Mouse (Mus musculus) heart, adult 2 months (tissue): ENCODE measurements around the gene Mad2l1bp.

Source experiments
- CTCF ChIP-seq: fragments of 200-600 bp; IDR thresholded peaks from 2 replicates; pipeline ENCODE4 v1.8.1; 2022; ENCODE audit warnings: antibody characterized with exemption, mild to moderate bottlenecking, moderate library complexity
- EP300 ChIP-seq: fragments of 200-500 bp; IDR thresholded peaks from 2 replicates; pipeline ENCODE4 v1.6.1; 2011; ENCODE audit warnings: low read depth, low read length, control low read depth; ENCODE audit not compliant: insufficient read depth
- POLR2A ChIP-seq: fragments of 200-500 bp; IDR thresholded peaks from 2 replicates; pipeline ENCODE4 v1.6.1; 2011; ENCODE audit warnings: mild to moderate bottlenecking, low read depth, low read length, control low read depth; ENCODE audit not compliant: insufficient read depth

DNA sequence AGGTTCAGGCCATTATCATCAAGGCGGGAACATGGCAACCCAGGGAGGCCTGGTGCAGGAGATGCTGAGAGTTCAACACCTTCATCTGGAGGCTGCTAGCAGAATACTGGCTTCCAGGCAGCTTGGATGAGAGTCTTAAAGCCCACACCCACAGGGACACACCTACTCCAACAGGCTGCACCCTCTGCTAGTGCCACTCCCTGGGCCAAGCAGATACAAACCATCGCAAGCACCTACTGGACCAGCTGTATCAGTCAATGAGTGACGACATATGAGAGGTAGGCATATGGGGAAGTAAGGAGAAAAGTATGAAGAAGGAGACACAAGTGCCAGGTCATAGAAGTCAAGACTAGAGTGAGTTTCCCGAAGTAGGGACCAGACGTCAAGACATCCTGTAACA, 3.3 kb upstream of the Mad2l1bp start:
- TF ChIP-seq CTCF (no peak), POLR2A (no peak), EP300 (no peak)
